Mouse (Mus musculus) small intestine, adult 2 months (tissue): Measurements from ENCODE around the gene Mdm1.

Experiments
- CTCF ChIP-seq: fragments of 200-500 bp; IDR thresholded peaks from 2 replicates; pipeline ENCODE4 v1.5.1; 2012; ENCODE audit warnings: low read depth, mild to moderate bottlenecking, control low read depth, inconsistent platforms, low read length, moderate library complexity, mixed read lengths; ENCODE audit not compliant: insufficient replicate concordance, insufficient read length; ENCODE audit errors: extremely low read depth
- POLR2A ChIP-seq: fragments of 200-500 bp; IDR thresholded peaks from 2 replicates; pipeline ENCODE4 v1.6.1; 2012; ENCODE audit warnings: low read depth, mild to moderate bottlenecking, control low read depth, inconsistent platforms, low read length, moderate library complexity

DNA sequence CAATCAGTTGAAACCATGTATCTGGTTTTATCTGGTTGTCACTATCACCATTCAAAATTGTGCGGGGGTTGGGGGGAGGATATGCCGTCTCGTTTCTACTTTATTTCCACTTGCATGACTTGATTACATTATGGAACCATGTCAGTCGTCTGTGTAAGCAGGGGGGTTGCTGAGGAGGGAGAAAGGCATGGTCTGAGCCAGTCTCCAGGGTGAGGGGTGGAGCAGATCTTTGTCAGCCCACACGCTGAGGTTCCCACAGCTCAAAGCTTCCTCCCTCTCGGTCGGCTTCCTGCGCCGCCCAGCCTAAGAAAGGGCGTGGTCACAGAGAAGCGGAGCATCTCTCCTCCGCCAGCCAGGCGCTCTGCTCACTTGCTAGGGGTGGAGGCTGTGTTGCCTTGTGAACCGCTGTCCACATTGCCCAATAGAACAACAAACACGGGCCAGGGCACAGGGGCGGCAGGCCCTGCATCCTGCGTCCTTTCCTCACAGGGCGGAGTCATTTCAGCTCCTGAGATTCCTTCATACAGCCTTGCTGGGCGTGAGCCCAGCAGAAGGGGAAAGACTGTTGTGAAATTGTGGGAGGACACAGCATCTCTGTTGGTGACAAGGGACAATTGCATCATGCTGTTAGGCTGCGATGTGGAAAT is 38.5 kb upstream of the Mdm1 start:
- TF ChIP-seq POLR2A: no peak
- no peak for TF ChIP-seq CTCF
